Mouse (Mus musculus) v-Abl transformed pro-B cells (cell line): ENCODE measurements around the gene Lsr.
"Not testable (repeated sequence)": the region's sequence is repeated elsewhere in the genome, so short reads cannot be mapped to it uniquely, and the experiment has no call there.

Source experiments
- in situ Hi-C, 2 experiments: fragments of 400-800 bp; cut with MboI; formaldehyde crosslinking; loops; one replicate each; pipeline ENCODE4 v1.15.1; 2025; ENCODE audit not compliant: unreplicated experiment in 2 of 2

Gene Lsr

GRCm38 (mm10) chr7:30965677-30966076 is 7.6 kb downstream of the Lsr start:
- in situ Hi-C loops: no loop called here

GRCm38 (mm10) chr7:30964366-30964765 is 8.9 kb downstream of the Lsr start:
- in situ Hi-C loops: no loop called here

- in situ Hi-C loops: no loop called here
These were observed 10.4 kb downstream of the Lsr start for GRCm38 (mm10) chr7:30962862-30963261.

- in situ Hi-C loops: no loop called here
These were observed 13.4 kb downstream of the Lsr start for GRCm38 (mm10) chr7:30959786-30960349.

- in situ Hi-C loops: no loop called here
These were observed 14.3 kb downstream of the Lsr start for GRCm38 (mm10) chr7:30958866-30959487.

- in situ Hi-C loops: no loop called here
These were observed 15.0 kb downstream of the Lsr start for GRCm38 (mm10) chr7:30958109-30958865.

- in situ Hi-C loops: no loop called here
These were observed 15.9 kb downstream of the Lsr start for GRCm38 (mm10) chr7:30957367-30957783.

GRCm38 (mm10) chr7:30956756-30957366 is 16.4 kb downstream of the Lsr start, which contains the start of gene Usf2:
Gene Usf2 (minus strand): TSS chr7:30956803.
- in situ Hi-C loops: no loop called here

- in situ Hi-C loops: no loop called here
These were observed 16.9 kb downstream of the Lsr start for GRCm38 (mm10) chr7:30956357-30956751.

- in situ Hi-C loops: no loop called here
These were observed 17.5 kb downstream of the Lsr start for GRCm38 (mm10) chr7:30955584-30956356.

GRCm38 (mm10) chr7:30954971-30955520 is 18.2 kb downstream of the Lsr start:
- in situ Hi-C loops: no loop called here

- in situ Hi-C loops: no loop called here
These were observed 19.2 kb downstream of the Lsr start for GRCm38 (mm10) chr7:30954036-30954435.

- in situ Hi-C loops: no loop called here
These were observed 19.8 kb downstream of the Lsr start for GRCm38 (mm10) chr7:30953459-30953858.

GRCm38 (mm10) chr7:30952441-30953265 is 20.6 kb downstream of the Lsr start:
- in situ Hi-C loops: no loop called here

GRCm38 (mm10) chr7:30949902-30950301 is 23.4 kb downstream of the Lsr start:
- in situ Hi-C loops: not testable (repeated sequence)

GRCm38 (mm10) chr7:30945876-30946275 is 27.4 kb downstream of the Lsr start:
- in situ Hi-C loops: no loop called here

- in situ Hi-C loops: not testable (repeated sequence)
These were observed 27.8 kb downstream of the Lsr start for GRCm38 (mm10) chr7:30945466-30945865.

GRCm38 (mm10) chr7:30944706-30945105 is 28.6 kb downstream of the Lsr start:
- in situ Hi-C loops: not testable (repeated sequence)

- in situ Hi-C loops: no loop called here
These were observed 29.2 kb downstream of the Lsr start, which contains the start of gene Hamp for GRCm38 (mm10) chr7:30943909-30944635. Gene Hamp (minus strand): TSS chr7:30944032.
